Mouse (Mus musculus): ENCODE data around the gene Bcl9l. TPM values are rescaled to one million over a fixed set of nuclear protein-coding genes. Genes with fewer than 3 reads are reported as not detected.

Gene Bcl9l
- total RNA-seq, 2 experiments from 2014 or later, result 0.52 to 4.8 TPM

GRCm38 (mm10) chr9:44479628-44480428 lies 2.8 kb upstream of the Bcl9l start:
- peak; percentile 70 for ATAC-seq (replicated peaks; ENCODE audit: low FRiP score, low TSS enrichment, poor library complexity, severe bottlenecking)

GRCm38 (mm10) chr9:44482112-44482511 lies 513 bp upstream of the Bcl9l start:
- no peak for ATAC-seq (replicated peaks; ENCODE audit: low FRiP score, low TSS enrichment, poor library complexity, severe bottlenecking)

- ATAC-seq (replicated peaks; ENCODE audit: low FRiP score, low TSS enrichment, poor library complexity, severe bottlenecking), result no peak
Measured at GRCm38 (mm10) chr9:44483041-44483509, 450 bp downstream of the Bcl9l start.

GRCm38 (mm10) chr9:44483510-44484044 lies 952 bp downstream of the Bcl9l start:
- ATAC-seq (replicated peaks; ENCODE audit: low FRiP score, low TSS enrichment, poor library complexity, severe bottlenecking), result no peak

- no peak for ATAC-seq (replicated peaks; ENCODE audit: low FRiP score, low TSS enrichment, poor library complexity, severe bottlenecking)
Measured at GRCm38 (mm10) chr9:44484311-44485104, 1.9 kb downstream of the Bcl9l start.

GRCm38 (mm10) chr9:44485105-44485515 lies 2.5 kb downstream of the Bcl9l start:
- no peak for ATAC-seq (replicated peaks; ENCODE audit: low FRiP score, low TSS enrichment, poor library complexity, severe bottlenecking)

GRCm38 (mm10) chr9:44485516-44486161 lies 3.0 kb downstream of the Bcl9l start:
- no peak for ATAC-seq (replicated peaks; ENCODE audit: low FRiP score, low TSS enrichment, poor library complexity, severe bottlenecking)

GRCm38 (mm10) chr9:44486335-44486734 lies 3.7 kb downstream of the Bcl9l start:
- no peak for ATAC-seq (replicated peaks; ENCODE audit: low FRiP score, low TSS enrichment, poor library complexity, severe bottlenecking)

- ATAC-seq (replicated peaks; ENCODE audit: low FRiP score, low TSS enrichment, poor library complexity, severe bottlenecking), result no peak
Measured at GRCm38 (mm10) chr9:44486741-44487421, 4.3 kb downstream of the Bcl9l start.

GRCm38 (mm10) chr9:44487441-44487840 lies 4.8 kb downstream of the Bcl9l start:
- peak; percentile 63 for ATAC-seq (replicated peaks; ENCODE audit: low FRiP score, low TSS enrichment, poor library complexity, severe bottlenecking)

- ATAC-seq (replicated peaks; ENCODE audit: low FRiP score, low TSS enrichment, poor library complexity, severe bottlenecking), result no peak
Measured at GRCm38 (mm10) chr9:44488416-44488815, 5.8 kb downstream of the Bcl9l start.

- no peak for ATAC-seq (replicated peaks; ENCODE audit: low FRiP score, low TSS enrichment, poor library complexity, severe bottlenecking)
Measured at GRCm38 (mm10) chr9:44488855-44489381, 6.3 kb downstream of the Bcl9l start.

- ATAC-seq (replicated peaks; ENCODE audit: low FRiP score, low TSS enrichment, poor library complexity, severe bottlenecking), result no peak
Measured at GRCm38 (mm10) chr9:44489651-44490085, 7.0 kb downstream of the Bcl9l start.

GRCm38 (mm10) chr9:44490086-44490967 lies 7.7 kb downstream of the Bcl9l start:
- ATAC-seq (replicated peaks; ENCODE audit: low FRiP score, low TSS enrichment, poor library complexity, severe bottlenecking), result no peak

GRCm38 (mm10) chr9:44491351-44491750 lies 8.7 kb downstream of the Bcl9l start:
- no peak for ATAC-seq (replicated peaks; ENCODE audit: low FRiP score, low TSS enrichment, poor library complexity, severe bottlenecking)

- no peak for ATAC-seq (replicated peaks; ENCODE audit: low FRiP score, low TSS enrichment, poor library complexity, severe bottlenecking)
Measured at GRCm38 (mm10) chr9:44492631-44493461, 10.2 kb downstream of the Bcl9l start.

GRCm38 (mm10) chr9:44494261-44494862 lies 11.7 kb downstream of the Bcl9l start:
- no peak; the same call in 1 of the 2 replicates for ATAC-seq (replicated peaks; ENCODE audit: low FRiP score, low TSS enrichment, poor library complexity, severe bottlenecking)

Data from megakaryocyte-erythroid progenitor cell, adult 5-6 weeks (primary cell).